In genomic region chr13:95091546-95092445, GRCm38 (mm10) we compare ENCODE assay signal across 18 mouse cellular contexts.
A peak's percentile ranks its signal among the peaks of the same experiment; 100 is the strongest.
DNase-seq lines count a peak whose midpoint lies in the region; ATAC-seq and TF ChIP-seq lines count a peak whose summit lies in the region.
"Had no signal": no experiment of that assay in that cellular context is flagged by ENCODE, and none has a peak within 500 bp of the region (broad histone marks: within the 10 kb centered on the region; RNA-seq: fewer than 3 reads in every experiment).

No protein-coding gene starts in this region.

- no peaks in the 10 kb centered on the region for H3K27me3 ChIP-seq in hindbrain, embryonic 16.5 days (replicated peaks; ENCODE audit: control insufficient read depth, insufficient read depth, low read length)
- H3K27me3 ChIP-seq in hindbrain, embryonic 12.5 days = no peaks in the 10 kb centered on the region
- no peaks in the 10 kb centered on the region for H3K27me3 ChIP-seq in lung, embryonic 14.5 days (ENCODE audit: insufficient read depth, low read length)
- no peaks in the 10 kb centered on the region for H3K27me3 ChIP-seq in CH12.LX (replicated peaks)
- H3K27me3 ChIP-seq in neural tube, embryonic 15.5 days (replicated peaks) = no peaks in the 10 kb centered on the region
- H3K27me3 ChIP-seq: embryonic facial prominence, embryonic 12.5 days; hindbrain, embryonic 15.5 days had no signal

- TF ChIP-seq RAD21 in CH12.LX (IDR thresholded peaks at IDR 0.05; ENCODE audit: low read depth, low read length) = peak; percentile 58

- no peak overlapping the region for H3K9ac ChIP-seq in hindbrain, embryonic 16.5 days (ENCODE audit: low read depth, low read length)
- H3K9ac ChIP-seq in hindbrain, embryonic 12.5 days = no peak overlapping the region
- H3K9ac ChIP-seq in lung, embryonic 14.5 days = no peak overlapping the region
- H3K9ac ChIP-seq in CH12.LX (ENCODE audit: insufficient read depth, low read depth) = 0 out of 2 replicates have a peak overlapping the region, but pooled peaks have one; percentile 14
- H3K9ac ChIP-seq in neural tube, embryonic 15.5 days (replicated peaks) = no peak overlapping the region
- H3K9ac ChIP-seq: embryonic facial prominence, embryonic 12.5 days; hindbrain, embryonic 15.5 days had no signal

- no peaks in the 10 kb centered on the region for H3K9me3 ChIP-seq in hindbrain, embryonic 16.5 days (ENCODE audit: control insufficient read depth, low read length)
- no peaks in the 10 kb centered on the region for H3K9me3 ChIP-seq in hindbrain, embryonic 12.5 days (replicated peaks)
- H3K9me3 ChIP-seq in lung, embryonic 14.5 days (ENCODE audit: low read depth, low read length) = no peaks in the 10 kb centered on the region
- no peaks in the 10 kb centered on the region for H3K9me3 ChIP-seq in CH12.LX (replicated peaks; ENCODE audit: low read length)
- no peaks in the 10 kb centered on the region for H3K9me3 ChIP-seq in neural tube, embryonic 15.5 days (replicated peaks)
- H3K9me3 ChIP-seq: embryonic facial prominence, embryonic 12.5 days; hindbrain, embryonic 15.5 days had no signal

- in situ Hi-C loops in CH12.LX (cut with MboI; ENCODE audit: low pct_ligation_motif_present, low pct_unique_long_range_greater_than_20kb, low sequenced_read_pairs) = no loop called here

- no peaks in the 10 kb centered on the region for H3K4me1 ChIP-seq in hindbrain, embryonic 16.5 days (ENCODE audit: control insufficient read depth, insufficient read depth, low read depth, low read length)
- no peaks in the 10 kb centered on the region for H3K4me1 ChIP-seq in hindbrain, embryonic 12.5 days
- peaks cover 3% of the 10 kb centered on the region; the same call in 1 of the 2 replicates for H3K4me1 ChIP-seq in lung, embryonic 14.5 days (ENCODE audit: insufficient read depth)
- H3K4me1 ChIP-seq in CH12.LX (ENCODE audit: control insufficient read depth in 1 of 2, insufficient read depth in 2 of 2) = peaks cover 15 to 45% of the 10 kb centered on the region in 2 experiments
- peaks cover 4% of the 10 kb centered on the region; the same call in 1 of the 2 replicates for H3K4me1 ChIP-seq in neural tube, embryonic 15.5 days

- 78% methylated on average over 14 of the region's 14 CpGs for WGBS in hindbrain, embryonic 16.5 days
- 75% methylated on average over 14 of the region's 14 CpGs for WGBS in hindbrain, embryonic 12.5 days
- 58% methylated on average over 14 of the region's 14 CpGs for WGBS in lung, embryonic 14.5 days
- 83% methylated on average over 14 of the region's 14 CpGs for WGBS in neural tube, embryonic 15.5 days

- TF ChIP-seq EP300 in CH12.LX (IDR thresholded peaks at IDR 0.05; ENCODE audit: low read length) = peak; percentile 82

- no peak overlapping the region for H3K4me3 ChIP-seq in hindbrain, embryonic 16.5 days (ENCODE audit: low read length)
- no peak overlapping the region for H3K4me3 ChIP-seq in hindbrain, embryonic 12.5 days
- no peak overlapping the region for H3K4me3 ChIP-seq in lung, embryonic 14.5 days (ENCODE audit: low read depth, low read length)
- no peak overlapping the region for H3K4me3 ChIP-seq in CH12.LX (replicated peaks in 1 of 3; ENCODE audit: low read depth in 2 of 3, low read length in 2 of 3, poor library complexity in 1 of 3)
- no peak overlapping the region for H3K4me3 ChIP-seq in neural tube, embryonic 15.5 days (replicated peaks)
- H3K4me3 ChIP-seq: embryonic facial prominence, embryonic 12.5 days; hindbrain, embryonic 15.5 days; myocyte had no signal

- dilution Hi-C loops in CH12.LX (cut with MboI; ENCODE audit: extremely low pct_ligation_motif_present, extremely low pct_unique_long_range_greater_than_20kb, low sequenced_read_pairs) = no loop called here

- no peaks in the 10 kb centered on the region for H3K36me3 ChIP-seq in hindbrain, embryonic 16.5 days (ENCODE audit: control insufficient read depth, insufficient read depth, low read length)
- H3K36me3 ChIP-seq in hindbrain, embryonic 12.5 days = no peaks in the 10 kb centered on the region
- no peaks in the 10 kb centered on the region for H3K36me3 ChIP-seq in lung, embryonic 14.5 days (ENCODE audit: insufficient read depth)
- H3K36me3 ChIP-seq in CH12.LX (replicated peaks in 1 of 2; ENCODE audit: control insufficient read depth in 1 of 2, insufficient read depth in 1 of 2, low read length in 1 of 2) = no peaks in the 10 kb centered on the region
- H3K36me3 ChIP-seq in neural tube, embryonic 15.5 days = no peaks in the 10 kb centered on the region
- H3K36me3 ChIP-seq: embryonic facial prominence, embryonic 12.5 days; hindbrain, embryonic 15.5 days had no signal

- TF ChIP-seq POLR2A in CH12.LX (IDR thresholded peaks at IDR 0.05; ENCODE audit: low read depth, low read length) = no peak

- 0 out of 2 replicates have a peak, but pooled peaks have one; percentile 23 for TF ChIP-seq CTCF in lung, embryonic 14.5 days (IDR thresholded peaks at IDR 0.05; ENCODE audit: low read depth)
- TF ChIP-seq CTCF in CH12.LX (conservative IDR thresholded peaks at IDR 0.05 in 1 of 2, IDR thresholded peaks at IDR 0.05 in 1 of 2; ENCODE audit: low read depth in 2 of 2, low read length in 2 of 2) = peak; percentile 28 to 70; a peak in 2 of 4 replicates

- peak; percentile 13; the same call in 1 of the 2 replicates for ATAC-seq in hindbrain, embryonic 16.5 days
- no peak for ATAC-seq in hindbrain, embryonic 12.5 days (ENCODE audit: low FRiP score)
- peak; percentile 47; the same call in 1 of the 2 replicates for ATAC-seq in lung, embryonic 14.5 days (ENCODE audit: insufficient read depth)
- no peak for ATAC-seq in neural tube, embryonic 15.5 days (ENCODE audit: low FRiP score)

- DNase-seq in lung, embryonic 14.5 days = no peak
- DNase-seq in lung, postnatal 25 days (ENCODE audit: low spot score) = no peak
- DNase-seq in CH12.LX (ENCODE audit: extremely low read depth) = peak; percentile 76
- DNase-seq in forelimb bud, embryonic 11.5 days (ENCODE audit: low read depth, low spot score) = peak; percentile 56
- DNase-seq: adrenal gland, adult 2 months; cerebellum, adult 11 months; cerebellum, postnatal 14 days; gastrocnemius, postnatal 14 days; kidney, adult 8-10 months; kidney, postnatal 36 days; lung, postnatal 10 days had no signal

- no peak overlapping the region for H3K27ac ChIP-seq in hindbrain, embryonic 16.5 days (ENCODE audit: low read depth, low read length)
- H3K27ac ChIP-seq in hindbrain, embryonic 12.5 days = no peak overlapping the region
- H3K27ac ChIP-seq in lung, embryonic 14.5 days (ENCODE audit: low read depth) = no peak overlapping the region
- peak overlapping the region; percentile 11; the same call in 1 of the 2 replicates for H3K27ac ChIP-seq in CH12.LX (ENCODE audit: insufficient read depth, low read depth)
- no peak overlapping the region for H3K27ac ChIP-seq in neural tube, embryonic 15.5 days (replicated peaks)
- H3K27ac ChIP-seq: embryonic facial prominence, embryonic 12.5 days; hindbrain, embryonic 15.5 days had no signal

- no peak overlapping the region for H3K4me2 ChIP-seq in hindbrain, embryonic 16.5 days (ENCODE audit: low read length)
- no peak overlapping the region for H3K4me2 ChIP-seq in hindbrain, embryonic 12.5 days (replicated peaks)
- H3K4me2 ChIP-seq in lung, embryonic 14.5 days = no peak overlapping the region
- 0 out of 2 replicates have a peak overlapping the region, but pooled peaks have one; percentile 32 for H3K4me2 ChIP-seq in CH12.LX (ENCODE audit: insufficient read depth, low read depth, poor library complexity, severe bottlenecking)
- H3K4me2 ChIP-seq in neural tube, embryonic 15.5 days = no peak overlapping the region
- H3K4me2 ChIP-seq: embryonic facial prominence, embryonic 12.5 days; hindbrain, embryonic 15.5 days; liver, embryonic 11.5 days had no signal

- no peaks in the 10 kb centered on the region for H3K79me2 ChIP-seq in CH12.LX (replicated peaks; ENCODE audit: control insufficient read depth, extremely low read depth, insufficient read depth, poor library complexity, severe bottlenecking)

TF ChIP-seq in CH12.LX, 34 proteins besides CTCF, POLR2A, EP300 and RAD21 (continues in another document):
- no peak for TF ChIP-seq MAX (IDR thresholded peaks at IDR 0.05; ENCODE audit: low read length)
- TF ChIP-seq SIN3A (IDR thresholded peaks at IDR 0.05; ENCODE audit: low read length) = peak; percentile 34; the same call in 1 of the 2 replicates
- TF ChIP-seq NELFE (IDR thresholded peaks at IDR 0.05; ENCODE audit: low read depth, low read length) = no peak
- peak; percentile 81 for TF ChIP-seq ETS1 (conservative IDR thresholded peaks at IDR 0.05; ENCODE audit: low read depth, low read length)
- TF ChIP-seq HCFC1 (IDR thresholded peaks at IDR 0.05; ENCODE audit: low read depth, low read length) = no peak
- TF ChIP-seq PAX5 (IDR thresholded peaks at IDR 0.05; ENCODE audit: low read length) = no peak
- TF ChIP-seq MYC (IDR thresholded peaks at IDR 0.05; ENCODE audit: low read depth, low read length) = no peak
- TF ChIP-seq USF1 (IDR thresholded peaks at IDR 0.05; ENCODE audit: low read depth, low read length) = no peak
- peak; percentile 84 for TF ChIP-seq IRF4 (IDR thresholded peaks at IDR 0.05; ENCODE audit: low read depth, low read length)
- TF ChIP-seq MAZ (IDR thresholded peaks at IDR 0.05; ENCODE audit: low read depth, low read length) = peak; percentile 17; the same call in 1 of the 2 replicates
- no peak for TF ChIP-seq CHD1 (IDR thresholded peaks at IDR 0.05; ENCODE audit: low read depth, low read length)
- peak; percentile 60; the same call in 1 of the 2 replicates for TF ChIP-seq JUND (conservative IDR thresholded peaks at IDR 0.05; ENCODE audit: low read depth, low read length)
- no peak for TF ChIP-seq POLR2AphosphoS2 (IDR thresholded peaks at IDR 0.05; ENCODE audit: low read depth, low read length)
- no peak for TF ChIP-seq UBTF (IDR thresholded peaks at IDR 0.05; ENCODE audit: low read depth, low read length)
- TF ChIP-seq ZNF384 (IDR thresholded peaks at IDR 0.05; ENCODE audit: low read depth, low read length) = peak; percentile 38; the same call in 1 of the 2 replicates
- TF ChIP-seq NRF1 (IDR thresholded peaks at IDR 0.05; ENCODE audit: low read depth, low read length) = no peak
- no peak for TF ChIP-seq GABPA (IDR thresholded peaks at IDR 0.05; ENCODE audit: insufficient replicate concordance, low read depth, low read length)
- TF ChIP-seq MAFK (IDR thresholded peaks at IDR 0.05; ENCODE audit: insufficient replicate concordance, low read length) = peak; percentile 89
- TF ChIP-seq TBP (conservative IDR thresholded peaks at IDR 0.05; ENCODE audit: low read depth, low read length) = no peak
- no peak for TF ChIP-seq ZKSCAN1 (IDR thresholded peaks at IDR 0.05; ENCODE audit: borderline replicate concordance, low read depth, low read length)
- no peak for TF ChIP-seq ZC3H11A (IDR thresholded peaks at IDR 0.05; ENCODE audit: low read depth, low read length)
- TF ChIP-seq MXI1 (IDR thresholded peaks at IDR 0.05; ENCODE audit: low read depth, low read length) = no peak
- TF ChIP-seq JUN (IDR thresholded peaks at IDR 0.05; ENCODE audit: insufficient read depth, low read depth, low read length) = peak; percentile 31; the same call in 1 of the 2 replicates
- no peak for TF ChIP-seq USF2 (conservative IDR thresholded peaks at IDR 0.05; ENCODE audit: low read depth, low read length)
- no peak for TF ChIP-seq ELF1 (IDR thresholded peaks at IDR 0.05; ENCODE audit: low read depth, low read length)

Comparison
In these comparisons a context has a peak if more than half of its experiments do, and no peak if none do; other contexts are left out.
1. ATAC-seq: peak in hindbrain, embryonic 16.5 days (single experiment) and lung, embryonic 14.5 days (single experiment); none in hindbrain, embryonic 12.5 days (single experiment) and neural tube, embryonic 15.5 days (single experiment).
2. DNase-seq: peak in CH12.LX (single experiment) and forelimb bud, embryonic 11.5 days (single experiment); none in lung, embryonic 14.5 days (single experiment) and lung, postnatal 25 days (single experiment).